Mouse (Mus musculus): ENCODE measurements around the gene Otulinl.

Otulinl gene

GRCm38 (mm10) chr15:27658356-27658755 lies 23.0 kb downstream of the Otulinl start:
- in situ Hi-C loops (cut with MboI, MseI): loop anchor here (5.0 to 25.0 kb wide), 2 partner anchors 59 to 179 kb away; no protein-coding TSS in a partner anchor

- in situ Hi-C loops (cut with MboI, MseI): loop anchor here (5.0 to 25.0 kb wide), 2 partner anchors 59 to 179 kb away; no protein-coding TSS in a partner anchor
These were observed 23.5 kb downstream of the Otulinl start for GRCm38 (mm10) chr15:27657866-27658265.

GRCm38 (mm10) chr15:27656626-27657025 lies 24.8 kb downstream of the Otulinl start:
- in situ Hi-C loops (cut with MboI, MseI): loop anchor here (5.0 to 25.0 kb wide), 2 partner anchors 61 to 181 kb away; no protein-coding TSS in a partner anchor

GRCm38 (mm10) chr15:27655015-27655414 lies 26.4 kb downstream of the Otulinl start:
- in situ Hi-C loops (cut with MboI, MseI): loop anchor here (5.0 to 25.0 kb wide), 2 partner anchors 62 to 182 kb away; no protein-coding TSS in a partner anchor

- in situ Hi-C loops (cut with MboI, MseI): no loop called here
These were observed 33.7 kb downstream of the Otulinl start for GRCm38 (mm10) chr15:27647686-27648085.

GRCm38 (mm10) chr15:27646665-27647064 lies 34.7 kb downstream of the Otulinl start:
- in situ Hi-C loops (cut with MboI, MseI): no loop called here

- in situ Hi-C loops (cut with MboI, MseI): no loop called here
These were observed 36.1 kb downstream of the Otulinl start for GRCm38 (mm10) chr15:27645250-27645649.

GRCm38 (mm10) chr15:27642895-27643294 lies 38.5 kb downstream of the Otulinl start:
- in situ Hi-C loops (cut with MboI, MseI): no loop called here

- in situ Hi-C loops (cut with MboI, MseI): no loop called here
These were observed 40.2 kb downstream of the Otulinl start for GRCm38 (mm10) chr15:27641171-27641570.

- in situ Hi-C loops (cut with MboI, MseI): no loop called here
These were observed 47.2 kb downstream of the Otulinl start for GRCm38 (mm10) chr15:27633941-27634900.

- in situ Hi-C loops (cut with MboI, MseI): no loop called here
These were observed 50.6 kb downstream of the Otulinl start, which contains the start of gene Otulin for GRCm38 (mm10) chr15:27630601-27631383. Gene Otulin (minus strand): TSS chr15:27630693.

- in situ Hi-C loops (cut with MboI, MseI): no loop called here
These were observed 51.4 kb downstream of the Otulinl start for GRCm38 (mm10) chr15:27629800-27630600.

GRCm38 (mm10) chr15:27629046-27629445 lies 52.3 kb downstream of the Otulinl start:
- in situ Hi-C loops (cut with MboI, MseI): no loop called here

GRCm38 (mm10) chr15:27627794-27628193 lies 53.6 kb downstream of the Otulinl start:
- in situ Hi-C loops (cut with MboI, MseI): no loop called here

GRCm38 (mm10) chr15:27626314-27626713 lies 55.1 kb downstream of the Otulinl start:
- in situ Hi-C loops (cut with MboI, MseI): no loop called here

GRCm38 (mm10) chr15:27625890-27626255 lies 55.5 kb downstream of the Otulinl start:
- in situ Hi-C loops (cut with MboI, MseI): no loop called here

- in situ Hi-C loops (cut with MboI, MseI): no loop called here
These were observed 56.1 kb downstream of the Otulinl start for GRCm38 (mm10) chr15:27625014-27625889.

GRCm38 (mm10) chr15:27623286-27623685 lies 58.1 kb downstream of the Otulinl start:
- in situ Hi-C loops (cut with MboI, MseI): no loop called here

- in situ Hi-C loops (cut with MboI, MseI): no loop called here
These were observed 60.7 kb downstream of the Otulinl start for GRCm38 (mm10) chr15:27620475-27621185.

GRCm38 (mm10) chr15:27619683-27620082 lies 61.7 kb downstream of the Otulinl start:
- in situ Hi-C loops (cut with MboI, MseI): no loop called here

Data from T-helper 2 cell (primary cell).